Mouse (Mus musculus): ENCODE results near the gene Lrrc17. TPM values are rescaled to one million over a fixed set of nuclear protein-coding genes. Genes with fewer than 3 reads are reported as not detected.
"Not testable (repeated sequence)": the region's sequence is repeated elsewhere in the genome, so short reads cannot be mapped to it uniquely, and the experiment has no call there.

Lrrc17 gene
- polyA plus RNA-seq, 1 experiment: 1.1 TPM

DNA sequence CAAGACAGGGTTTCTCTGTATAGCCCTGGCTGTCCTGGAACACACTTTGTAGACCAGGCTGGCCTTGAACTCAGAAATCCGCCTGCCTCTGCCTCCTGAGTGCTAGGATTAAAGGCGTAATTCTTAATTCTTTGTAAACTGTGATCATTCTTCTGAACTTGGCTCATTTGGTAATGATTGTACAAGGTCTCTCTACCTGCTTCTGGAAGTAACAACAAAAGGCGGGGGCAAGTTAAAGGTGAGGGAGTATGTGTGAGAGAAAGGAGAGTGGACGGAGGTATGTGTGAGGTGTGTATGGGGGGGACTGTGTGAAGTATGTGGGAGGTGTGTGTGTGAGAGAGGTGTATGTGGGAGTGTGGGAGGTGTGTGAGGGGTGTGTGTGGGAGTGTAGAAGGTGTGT is 56.6 kb downstream of the Lrrc17 start:
- peak; percentile 58 for DNase-seq
- Histone ChIP-seq H3K36me3 (ENCODE audit: control insufficient read depth, insufficient read depth, low read length) (no peaks in the 10 kb centered on the region), H3K27me3 (replicated peaks; ENCODE audit: control insufficient read depth, insufficient read depth, low read length) (no peaks in the 10 kb centered on the region), H3K27ac (ENCODE audit: insufficient read depth, low read depth, low read length) (peak overlapping the region; percentile 72; the same call in 1 of the 2 replicates), H3K4me1 (ENCODE audit: control insufficient read depth, insufficient read depth, low read length) (peaks cover 4% of the 10 kb centered on the region), H3K4me3 (ENCODE audit: insufficient read depth, low read depth, low read length) (peak overlapping the region; percentile 5; the same call in 1 of the 2 replicates)
- TF ChIP-seq CTCF (conservative IDR thresholded peaks at IDR 0.05; ENCODE audit: insufficient read depth, insufficient read length, low read depth, low read length) (no peak), POLR2A (IDR thresholded peaks at IDR 0.05; ENCODE audit: low read depth, low read length) (no peak)
- 59% methylated on average over 4 of the region's 4 CpGs for WGBS

DNA sequence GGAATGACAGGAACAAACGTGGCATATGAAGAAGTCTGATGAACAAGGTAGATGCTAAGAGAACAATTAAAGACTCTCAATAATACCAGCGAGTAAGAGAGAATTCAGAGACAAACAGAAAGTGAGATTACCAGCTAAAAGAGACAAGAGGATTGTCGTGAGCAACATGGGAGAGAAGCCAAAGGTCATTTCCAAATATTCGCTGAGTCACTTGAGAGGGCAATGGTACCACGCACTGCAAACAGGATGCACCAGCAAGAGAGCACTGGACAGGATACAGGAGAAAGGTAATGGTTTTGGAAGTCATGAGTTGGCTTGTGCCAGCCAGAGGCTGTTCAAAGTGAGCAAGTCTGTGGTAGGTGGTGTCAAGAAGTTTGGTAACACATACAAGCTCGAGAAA is 62.6 kb downstream of the Lrrc17 start:
- H3K4me3 ChIP-seq (ENCODE audit: insufficient read depth, low read depth, low read length): no peak overlapping the region
- no peaks in the 10 kb centered on the region for H3K4me1 ChIP-seq (ENCODE audit: control insufficient read depth, insufficient read depth, low read length)
- H3K27me3 ChIP-seq (replicated peaks; ENCODE audit: control insufficient read depth, insufficient read depth, low read length): no peaks in the 10 kb centered on the region
- DNase-seq: peak; percentile 51
- no peaks in the 10 kb centered on the region for H3K36me3 ChIP-seq (ENCODE audit: control insufficient read depth, insufficient read depth, low read length)
- WGBS: 50% methylated on average over 6 of the region's 6 CpGs
- no peak overlapping the region for H3K27ac ChIP-seq (ENCODE audit: insufficient read depth, low read depth, low read length)
- TF ChIP-seq POLR2A (IDR thresholded peaks at IDR 0.05; ENCODE audit: low read depth, low read length) (no peak), CTCF (conservative IDR thresholded peaks at IDR 0.05; ENCODE audit: insufficient read depth, insufficient read length, low read depth, low read length) (no peak)

DNA sequence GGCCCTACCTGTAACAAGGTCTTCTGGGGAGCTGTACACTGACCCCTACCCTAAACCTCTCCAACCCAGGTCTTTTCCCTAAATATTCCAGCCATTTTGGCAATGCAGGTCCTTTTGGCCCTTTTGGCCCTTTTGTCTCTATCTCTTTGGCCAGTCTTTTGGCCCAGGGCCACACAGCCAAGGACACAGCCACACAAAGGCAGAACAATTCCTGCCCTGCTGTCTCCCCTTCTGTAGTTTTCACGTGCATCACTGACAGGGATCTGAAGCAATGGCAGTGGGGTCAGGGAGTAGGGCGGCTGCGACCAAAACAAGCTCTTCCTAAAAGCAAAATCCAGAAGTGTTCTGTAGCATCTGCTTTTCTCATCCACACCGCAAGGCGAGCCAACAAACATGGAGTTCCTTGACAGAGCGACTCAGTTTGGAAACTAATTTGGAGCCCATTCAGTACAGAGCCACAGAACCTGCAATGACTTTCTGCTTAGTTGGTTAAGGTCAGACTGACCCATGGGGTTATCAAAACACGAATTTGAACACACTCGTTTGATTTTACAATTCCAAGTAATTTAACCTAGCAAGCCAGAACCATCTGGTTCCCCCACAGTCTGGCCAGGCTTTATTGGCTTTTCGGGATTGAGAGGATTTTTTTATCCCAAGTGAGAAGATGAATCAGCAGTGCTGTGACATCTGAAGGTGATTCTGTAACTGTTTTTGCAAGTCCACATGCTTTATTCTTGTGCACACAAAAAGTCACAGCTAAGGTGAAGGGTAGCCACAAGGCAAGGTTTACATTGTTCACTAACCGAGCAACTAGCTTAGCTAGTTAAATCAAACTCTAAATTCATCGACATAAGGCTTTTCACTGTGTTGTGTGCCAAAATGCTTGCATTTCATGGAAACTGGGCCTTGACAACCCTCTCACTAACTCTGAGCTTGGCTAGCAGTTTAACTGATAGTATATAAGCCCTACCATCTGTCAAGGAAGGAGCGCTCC is 65.2 kb downstream of the Lrrc17 start:
- no peak for DNase-seq
- TF ChIP-seq POLR2A (IDR thresholded peaks at IDR 0.05; ENCODE audit: low read depth, low read length): no peak
- TF ChIP-seq CTCF (conservative IDR thresholded peaks at IDR 0.05; ENCODE audit: insufficient read depth, insufficient read length, low read depth, low read length): no peak
- Histone ChIP-seq H3K4me3 (ENCODE audit: insufficient read depth, low read depth, low read length) (no peak overlapping the region), H3K4me1 (ENCODE audit: control insufficient read depth, insufficient read depth, low read length) (no peaks in the 10 kb centered on the region), H3K27ac (ENCODE audit: insufficient read depth, low read depth, low read length) (no peak overlapping the region), H3K27me3 (replicated peaks; ENCODE audit: control insufficient read depth, insufficient read depth, low read length) (no peaks in the 10 kb centered on the region), H3K36me3 (ENCODE audit: control insufficient read depth, insufficient read depth, low read length) (no peaks in the 10 kb centered on the region)
- 50% methylated on average over 12 of the region's 12 CpGs for WGBS

DNA sequence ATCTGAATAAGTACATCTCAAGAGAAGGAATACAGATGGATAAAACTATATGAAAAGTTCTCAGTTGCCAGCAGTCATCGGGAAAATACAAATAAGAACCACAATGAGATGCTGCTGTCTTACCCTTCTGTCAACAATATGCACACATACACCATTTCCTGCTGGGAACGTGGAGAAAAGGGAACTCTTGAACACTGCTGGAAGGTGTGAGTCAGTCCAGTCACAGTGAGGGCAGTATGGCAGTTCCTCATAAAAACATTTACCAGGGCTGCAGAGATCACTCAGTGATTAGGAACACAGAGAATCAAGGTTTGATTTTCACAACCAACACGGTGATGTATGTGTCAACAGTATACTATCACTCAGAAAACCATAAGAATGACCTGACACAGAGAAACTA is 67.6 kb downstream of the Lrrc17 start:
- no peaks in the 10 kb centered on the region for H3K36me3 ChIP-seq (ENCODE audit: control insufficient read depth, insufficient read depth, low read length)
- WGBS: 67% methylated on average over 3 of the region's 3 CpGs
- no peak overlapping the region for H3K27ac ChIP-seq (ENCODE audit: insufficient read depth, low read depth, low read length)
- no peak overlapping the region for H3K4me3 ChIP-seq (ENCODE audit: insufficient read depth, low read depth, low read length)
- no peak for DNase-seq
- TF ChIP-seq POLR2A (IDR thresholded peaks at IDR 0.05; ENCODE audit: low read depth, low read length): no peak
- TF ChIP-seq CTCF (conservative IDR thresholded peaks at IDR 0.05; ENCODE audit: insufficient read depth, insufficient read length, low read depth, low read length): no peak
- no peaks in the 10 kb centered on the region for H3K4me1 ChIP-seq (ENCODE audit: control insufficient read depth, insufficient read depth, low read length)
- no peaks in the 10 kb centered on the region for H3K27me3 ChIP-seq (replicated peaks; ENCODE audit: control insufficient read depth, insufficient read depth, low read length)

DNA sequence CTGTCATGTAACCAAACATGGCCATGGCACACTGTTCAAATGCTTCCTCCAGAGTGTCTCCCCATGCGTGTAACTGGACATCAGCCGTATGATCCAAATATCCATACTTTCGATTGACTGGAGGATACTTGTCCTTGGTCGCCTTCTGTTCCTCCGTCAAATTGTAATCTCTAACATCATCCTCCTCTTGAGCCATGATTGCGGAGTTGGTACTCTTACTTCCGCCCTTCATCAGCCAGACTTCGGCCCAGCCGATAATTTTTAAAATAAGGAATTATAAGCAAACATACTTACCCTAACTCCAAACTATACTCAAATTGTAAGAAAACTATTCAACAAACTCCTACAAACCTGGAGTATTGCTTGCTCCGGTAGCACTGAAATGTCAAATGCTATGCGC is 70.9 kb downstream of the Lrrc17 start:
- H3K27ac ChIP-seq (ENCODE audit: insufficient read depth, low read depth, low read length); H3K27me3 ChIP-seq (replicated peaks; ENCODE audit: control insufficient read depth, insufficient read depth, low read length); H3K36me3 ChIP-seq (ENCODE audit: control insufficient read depth, insufficient read depth, low read length); H3K4me1 ChIP-seq (ENCODE audit: control insufficient read depth, insufficient read depth, low read length); DNase-seq; H3K4me3 ChIP-seq (ENCODE audit: insufficient read depth, low read depth, low read length): not testable (repeated sequence)
- WGBS: 97% methylated on average over 11 of the region's 11 CpGs

DNA sequence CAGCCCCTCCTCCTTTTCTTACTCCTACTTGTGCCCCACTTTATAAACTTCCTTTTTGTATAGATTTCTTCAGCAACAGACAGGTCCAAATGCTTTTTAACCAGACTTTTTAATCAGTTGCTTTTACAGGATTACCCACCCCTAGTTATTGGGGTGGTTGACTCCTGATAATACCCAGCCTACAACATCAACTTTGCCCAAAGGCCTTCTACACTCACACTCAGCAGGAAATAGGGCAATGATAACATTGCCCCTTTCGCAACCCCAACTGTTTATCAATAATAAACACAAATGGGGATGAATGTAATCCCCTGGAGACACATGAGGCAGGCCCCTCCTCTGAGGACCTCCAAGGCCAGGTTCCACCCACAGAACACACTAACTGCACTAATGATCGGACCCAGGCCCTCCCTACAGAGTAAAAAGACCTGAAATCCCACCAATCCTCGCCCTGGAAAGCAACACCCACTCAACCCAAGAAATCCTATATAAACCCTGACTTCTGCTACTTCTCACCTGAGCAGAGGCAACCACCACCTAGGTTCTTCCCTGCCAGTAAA is 73.2 kb downstream of the Lrrc17 start:
- Histone ChIP-seq H3K36me3 (ENCODE audit: control insufficient read depth, insufficient read depth, low read length) (no peaks in the 10 kb centered on the region), H3K4me1 (ENCODE audit: control insufficient read depth, insufficient read depth, low read length) (no peaks in the 10 kb centered on the region), H3K27me3 (replicated peaks; ENCODE audit: control insufficient read depth, insufficient read depth, low read length) (no peaks in the 10 kb centered on the region), H3K4me3 (ENCODE audit: insufficient read depth, low read depth, low read length) (no peak overlapping the region), H3K27ac (ENCODE audit: insufficient read depth, low read depth, low read length) (no peak overlapping the region)
- no peak for TF ChIP-seq POLR2A (IDR thresholded peaks at IDR 0.05; ENCODE audit: low read depth, low read length)
- no peak for TF ChIP-seq CTCF (conservative IDR thresholded peaks at IDR 0.05; ENCODE audit: insufficient read depth, insufficient read length, low read depth, low read length)
- WGBS: 86% methylated on average over 3 of the region's 3 CpGs
- DNase-seq: no peak

Other genes starting within 250 kb of the Lrrc17 start
- 2.9 and 3.2 TPM in 2 replicates for gene Fgl2, start 170.9 kb upstream of the Lrrc17 start, polyA plus RNA-seq (2012; rRNA removed)
- gene Ccdc146, start 118.9 kb upstream of the Lrrc17 start, polyA plus RNA-seq (2012; rRNA removed): not detected in 2 replicates
- 1.9 and 2.6 TPM in 2 replicates for gene Fam185a, start 118.6 kb upstream of the Lrrc17 start, polyA plus RNA-seq (2012; rRNA removed)
- gene Fbxl13, start 102.1 kb downstream of the Lrrc17 start, polyA plus RNA-seq (2012; rRNA removed): 0.05 and 0.08 TPM in 2 replicates
- 22.6 and 24.0 TPM in 2 replicates for gene Armc10, start 102.3 kb downstream of the Lrrc17 start, polyA plus RNA-seq (2012; rRNA removed)
- 4.3 and 5.1 TPM in 2 replicates for gene Napepld, start 157.8 kb downstream of the Lrrc17 start, polyA plus RNA-seq (2012; rRNA removed)
- gene Pmpcb, start 193.6 kb downstream of the Lrrc17 start, polyA plus RNA-seq (2012; rRNA removed): 111 and 141 TPM in 2 replicates
- 7.2 and 7.5 TPM in 2 replicates for gene Dnajc2, start 241.7 kb downstream of the Lrrc17 start, polyA plus RNA-seq (2012; rRNA removed)
- gene Psmc2, start 241.7 kb downstream of the Lrrc17 start, polyA plus RNA-seq (2012; rRNA removed): 30.7 and 42.3 TPM in 2 replicates